Mouse (Mus musculus): ENCODE data around the gene Zfp626.
"Not testable (repeated sequence)": the region's sequence is repeated elsewhere in the genome, so short reads cannot be mapped to it uniquely, and the experiment has no call there.

Gene Zfp626

DNA sequence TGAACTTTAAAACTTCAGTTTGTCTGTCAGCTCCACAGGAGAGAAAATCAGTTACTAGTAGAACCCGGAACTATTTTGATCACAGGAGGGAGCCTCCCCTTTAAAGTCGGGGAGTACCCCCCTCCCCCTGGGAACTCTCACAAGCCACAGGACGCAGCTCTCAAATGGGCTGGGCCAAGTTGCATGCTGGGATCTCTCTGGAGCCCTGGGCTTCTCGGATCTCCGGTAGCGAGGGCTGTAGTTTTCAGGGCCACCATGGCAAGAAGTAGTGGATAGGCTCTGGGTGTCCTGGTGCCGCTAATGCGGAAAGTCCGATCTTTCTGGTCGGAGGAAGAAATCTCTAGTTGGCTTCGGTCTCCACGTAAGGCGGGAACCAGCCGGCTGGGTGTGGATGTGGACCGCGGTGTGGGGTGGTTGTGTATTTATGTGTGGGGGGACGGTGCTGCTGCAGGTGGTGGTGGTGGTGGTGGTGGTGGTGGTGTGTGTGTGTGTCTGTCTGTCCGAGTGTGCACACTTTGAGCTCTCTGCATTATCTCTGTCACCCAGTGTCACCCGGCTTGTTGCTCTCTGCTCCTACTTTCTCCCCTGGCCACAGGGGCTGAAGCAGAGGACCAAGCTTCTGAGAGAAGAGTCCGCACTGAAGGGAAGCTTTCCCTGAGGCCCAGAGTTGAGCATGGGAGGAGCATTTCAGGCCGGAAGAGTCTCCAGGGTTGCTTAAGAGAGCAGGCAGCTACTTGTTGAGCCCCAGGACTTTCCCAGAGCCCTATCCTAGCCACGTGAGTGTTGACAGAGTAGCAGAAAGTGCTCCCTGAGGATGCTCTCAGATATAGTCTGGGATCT lies 53.6 kb downstream of the Zfp626 start:
- DNase-seq (ENCODE audit: low spot score in 2 of 2) = peak; percentile 31 to 47

DNA sequence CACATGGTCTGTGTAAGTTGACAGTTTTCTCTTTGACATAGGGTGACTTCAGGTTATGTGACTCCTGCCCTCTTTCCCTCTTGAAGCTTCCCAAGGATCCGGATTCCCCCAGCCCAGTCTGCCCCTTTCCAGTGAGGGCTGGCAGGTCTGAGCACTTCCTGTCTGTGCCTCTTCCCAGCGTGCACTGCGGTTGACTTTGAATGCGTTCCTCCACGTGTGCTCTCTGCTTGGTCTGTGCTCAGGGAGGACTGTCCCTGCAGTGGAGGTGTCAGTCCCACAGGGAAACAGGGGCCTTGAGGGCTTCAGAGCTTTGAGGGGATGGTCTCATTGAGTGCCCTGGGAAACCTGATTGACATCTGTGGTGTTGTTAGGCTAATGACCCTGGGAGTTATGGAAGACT lies 55.6 kb downstream of the Zfp626 start:
- DNase-seq (ENCODE audit: low spot score in 2 of 2) = not testable (repeated sequence)
